Mouse (Mus musculus) frontal cortex, postnatal 14 days (tissue): ENCODE measurements around the gene Efs.
A peak's percentile ranks its signal among the peaks of the same experiment; 100 is the strongest.
"Not testable (repeated sequence)": the region's sequence is repeated elsewhere in the genome, so short reads cannot be mapped to it uniquely, and the experiment has no call there.

Experiments
- DNase-seq, 2 experiments: peaks; one replicate each; pipeline ENCODE4 v3.0.0; 2022; ENCODE audit warnings: low spot score in 2 of 2

The Efs gene

GRCm38 (mm10) chr14:54948781-54949180 is 22.9 kb upstream of the Efs start:
- no peak for DNase-seq

DNA sequence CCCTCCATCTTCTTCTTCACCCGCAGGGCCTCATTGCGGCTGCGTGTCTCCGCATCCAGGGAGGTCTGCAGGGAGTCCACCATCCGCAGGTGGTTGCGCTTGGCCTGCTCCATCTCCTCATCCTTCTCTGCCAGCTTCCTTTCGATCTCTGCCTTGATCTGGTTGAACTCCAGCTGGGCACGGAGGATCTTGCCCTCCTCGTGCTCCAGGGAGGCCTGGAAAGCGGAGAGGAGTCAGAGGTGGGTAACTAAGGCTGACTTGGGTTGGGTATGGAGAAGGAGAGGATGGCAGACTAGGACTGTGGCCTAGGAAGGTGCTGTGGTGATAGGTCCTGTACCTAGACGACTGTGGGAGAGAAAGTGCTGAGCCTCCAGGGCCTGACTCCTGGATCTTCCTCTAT is 21.1 kb upstream of the Efs start:
- DNase-seq, result not testable (repeated sequence)

DNA sequence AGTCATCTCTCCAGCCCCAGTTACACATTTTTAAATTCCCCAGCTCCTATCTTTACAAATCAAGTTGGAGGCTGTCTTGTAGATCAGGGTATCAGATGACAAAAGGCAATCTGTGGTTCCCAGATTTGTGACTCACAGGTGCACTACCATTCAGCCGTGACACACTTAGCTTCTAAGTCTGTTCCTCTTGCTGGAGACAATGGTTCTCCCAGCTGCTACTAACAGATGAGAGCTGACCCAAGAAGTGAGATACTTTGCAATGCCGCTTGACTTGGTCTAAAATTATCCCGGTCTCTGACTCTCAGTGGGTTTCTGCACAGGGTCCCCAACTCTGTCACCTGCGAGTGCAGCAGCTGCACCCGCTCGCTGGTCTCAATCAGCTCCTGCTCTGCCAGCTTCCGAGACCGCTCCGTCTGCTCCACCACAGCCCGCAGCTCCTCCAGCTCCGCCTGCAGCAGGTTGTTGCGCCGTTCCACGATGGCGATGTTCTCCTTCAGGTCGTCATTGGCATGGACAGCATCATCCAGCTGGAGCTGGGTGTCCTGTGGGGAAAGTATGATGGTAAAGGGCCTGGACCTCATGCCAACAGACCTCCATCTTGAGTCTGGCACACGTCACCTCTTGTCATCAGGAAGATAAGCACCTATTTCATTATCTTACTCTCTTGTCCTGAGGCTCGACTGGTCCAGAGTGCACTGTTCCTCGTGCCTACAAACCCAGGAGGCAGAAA is 20.2 kb upstream of the Efs start:
- no peak for DNase-seq

GRCm38 (mm10) chr14:54944939-54945338 is 19.0 kb upstream of the Efs start:
- no peak for DNase-seq

GRCm38 (mm10) chr14:54943971-54944370 is 18.0 kb upstream of the Efs start:
- DNase-seq, result no peak

DNA sequence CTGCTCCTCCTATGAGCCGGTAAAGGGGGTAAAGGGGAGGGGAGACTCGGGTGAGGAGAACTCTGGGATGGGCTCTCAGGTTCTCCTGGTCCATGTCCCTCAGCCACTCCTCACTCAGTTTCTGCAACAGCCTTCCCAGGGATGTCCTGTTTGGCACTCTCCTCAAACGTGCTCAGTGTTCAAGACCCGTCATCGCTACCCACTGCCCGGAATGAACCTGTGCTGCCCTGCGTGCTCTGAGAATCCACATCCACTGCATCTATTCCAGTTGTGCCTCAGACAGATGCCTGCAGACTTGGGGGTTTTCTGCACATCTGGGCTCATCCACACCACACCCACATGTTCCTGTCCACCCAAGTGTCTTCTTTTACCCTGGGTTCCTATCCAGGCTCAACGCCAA is 16.6 kb upstream of the Efs start:
- DNase-seq, result no peak

DNA sequence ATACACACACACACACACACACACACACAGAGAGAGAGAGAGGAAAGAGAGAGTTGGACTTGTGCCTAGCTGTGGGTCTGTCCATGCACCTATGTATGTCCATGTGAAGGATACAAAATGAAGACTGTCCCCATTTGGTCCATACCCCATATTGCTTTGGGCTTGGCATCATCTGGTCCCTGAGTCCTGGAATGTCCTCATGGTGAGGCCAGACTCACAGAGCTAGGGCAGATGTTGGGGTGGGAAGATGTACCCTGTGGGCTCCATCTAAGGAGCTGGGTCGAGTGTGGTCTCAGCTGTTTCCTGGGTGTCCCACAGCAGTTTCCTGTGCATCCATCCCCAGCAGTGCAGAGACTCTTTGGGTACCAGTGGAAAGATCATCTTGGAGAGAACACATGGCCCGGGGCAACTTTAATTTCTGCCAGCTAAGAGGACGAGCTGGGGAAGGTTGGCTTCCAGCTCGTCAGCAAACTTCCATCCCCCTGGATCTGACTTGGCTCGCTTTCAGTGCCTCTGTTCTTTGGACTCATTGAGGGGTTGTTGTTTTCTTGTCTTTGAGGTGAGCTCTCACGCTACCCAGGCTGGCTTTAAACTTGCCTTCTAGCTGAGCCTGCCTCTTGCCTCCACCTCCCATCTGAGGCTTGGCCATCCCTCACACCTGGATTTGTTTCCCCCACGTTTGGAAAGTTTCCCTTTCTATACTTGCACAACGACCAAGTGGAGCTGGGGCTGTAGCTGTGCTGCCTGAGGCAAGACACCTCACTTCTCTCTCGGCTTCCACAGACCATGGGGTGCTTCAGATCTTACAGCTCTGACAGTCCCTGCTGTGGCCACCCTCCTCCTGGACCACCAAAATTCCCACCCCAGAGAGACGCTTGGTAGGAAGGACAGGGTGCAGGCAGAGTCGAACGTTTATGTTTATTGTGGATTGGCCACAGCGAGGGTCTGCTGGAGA is 15.4 kb upstream of the Efs start:
- no peak for DNase-seq

DNA sequence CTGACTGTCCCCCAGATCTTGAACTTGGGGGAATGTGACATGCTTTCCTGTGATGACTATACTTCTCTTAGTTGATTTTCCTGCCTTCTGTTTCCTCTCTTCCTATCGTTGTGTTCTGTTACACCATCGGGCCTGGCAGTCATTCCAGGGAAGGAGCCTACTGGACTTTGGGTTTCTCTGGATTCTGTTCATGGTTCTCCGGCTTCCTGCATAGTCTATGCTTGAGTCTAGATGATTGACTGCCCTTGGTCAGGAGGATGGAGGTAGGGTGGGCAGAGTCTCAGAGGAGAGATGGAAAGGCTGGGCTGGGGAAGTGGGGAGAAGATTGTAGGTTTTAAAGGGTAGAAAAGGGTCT is 14.2 kb upstream of the Efs start:
- no peak for DNase-seq

GRCm38 (mm10) chr14:54939434-54940175 is 13.7 kb upstream of the Efs start:
- no peak for DNase-seq

DNA sequence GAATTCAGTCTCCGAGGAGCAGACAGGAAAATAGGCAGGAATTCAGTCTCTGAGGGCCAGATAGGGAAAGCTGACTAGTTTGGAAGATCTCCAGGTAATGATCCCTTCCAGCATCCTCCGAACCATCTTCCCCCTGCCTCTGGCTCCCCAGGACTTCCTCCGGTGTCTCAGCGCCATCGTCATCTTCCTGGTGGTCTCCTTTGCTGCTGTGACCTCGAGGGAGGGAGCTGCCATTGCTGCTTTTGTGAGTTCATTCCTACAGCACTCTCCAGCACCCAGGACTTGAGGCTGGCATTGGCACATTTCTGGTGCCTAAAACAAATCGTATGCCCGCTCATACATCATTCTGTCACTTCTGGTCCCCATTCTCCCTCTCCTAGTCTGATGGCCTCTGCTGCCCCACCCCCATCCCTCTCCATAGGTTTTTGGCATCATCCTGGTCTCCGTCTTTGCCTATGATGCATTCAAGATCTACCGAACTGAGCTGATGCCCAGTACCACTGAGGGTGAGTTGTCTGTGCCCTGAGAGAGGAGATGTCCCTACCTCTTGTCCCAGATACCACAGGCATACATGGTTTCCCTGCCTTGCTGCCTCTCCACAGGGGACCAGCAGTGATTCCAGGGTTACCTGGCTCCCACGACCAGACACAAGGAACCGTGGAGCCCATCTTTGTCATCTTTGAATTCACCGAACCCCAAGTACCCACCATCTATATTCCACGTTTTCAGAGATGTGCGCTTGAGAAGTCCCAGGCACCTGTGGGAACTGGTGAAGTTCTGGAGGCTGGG is 12.7 kb upstream of the Efs start:
- no peak for DNase-seq

- DNase-seq, result no peak
These were observed 11.6 kb upstream of the Efs start for GRCm38 (mm10) chr14:54937361-54938182.

DNA sequence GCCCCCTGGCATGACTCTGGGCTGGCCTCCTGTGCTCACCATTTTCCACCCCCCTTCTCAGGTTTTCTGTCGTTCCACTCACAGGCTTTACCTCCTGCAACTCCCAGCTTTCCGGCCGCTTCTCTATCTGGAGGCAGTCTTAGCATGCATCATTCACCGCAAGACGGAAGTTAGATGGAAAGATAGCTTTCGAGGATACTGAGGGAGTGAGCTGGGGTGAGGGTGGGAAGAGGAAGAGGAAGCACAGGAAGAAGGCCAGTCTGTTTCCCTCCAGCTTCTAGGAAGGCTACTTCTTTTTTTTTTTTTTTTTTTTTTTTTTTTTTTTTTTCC is 10.9 kb upstream of the Efs start:
- no peak for DNase-seq

DNA sequence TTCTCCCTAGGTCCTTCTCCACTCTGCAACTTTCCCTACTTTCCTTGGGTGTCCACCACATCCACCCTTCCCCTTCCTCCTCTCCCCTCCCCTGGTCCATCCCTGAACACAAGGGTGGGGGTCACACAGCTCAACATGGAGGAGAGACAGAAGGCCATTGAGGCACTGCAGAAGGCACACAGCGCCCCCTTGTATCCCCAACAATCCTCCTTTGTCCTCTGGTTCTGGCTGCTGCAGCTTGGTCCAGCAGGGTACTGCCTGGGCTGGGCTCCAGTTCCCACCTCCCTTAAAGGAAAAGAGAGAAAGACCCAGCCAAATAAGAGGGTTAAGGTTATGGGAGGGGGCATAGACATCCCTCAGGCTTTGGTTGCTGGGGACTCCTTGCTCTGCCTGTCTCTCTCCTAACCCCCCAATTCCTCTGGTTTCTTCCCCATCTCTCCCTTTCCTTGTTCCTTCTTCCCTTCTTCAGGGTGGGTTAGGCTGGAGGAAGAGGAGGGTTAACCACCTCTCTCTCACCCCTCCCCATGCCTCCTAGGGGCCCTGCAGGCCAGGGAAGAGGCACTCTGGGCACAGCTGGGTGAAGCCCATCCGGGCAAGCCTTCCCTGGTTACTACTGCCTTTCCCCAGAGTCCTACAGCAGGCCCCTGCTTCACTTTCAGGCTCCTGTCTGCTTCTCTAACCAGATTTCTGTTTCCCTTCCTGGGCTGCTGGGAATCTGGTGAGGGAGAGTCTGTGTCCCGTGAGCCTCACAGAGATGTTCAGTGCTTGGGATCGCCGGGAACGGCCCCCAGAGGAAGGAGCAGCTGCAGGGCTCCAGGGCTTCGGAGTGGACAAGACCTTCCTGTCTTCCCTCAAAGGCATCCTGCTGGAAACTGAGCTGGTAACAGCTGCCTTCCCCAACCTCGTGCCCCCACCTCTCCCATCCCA is 10.2 kb upstream of the Efs start, which contains the start of gene Cmtm5:
Gene Cmtm5 (plus strand): TSS at position 358 of the 927 bp plus-strand sequence.
- peak; percentile 52 to 72 for DNase-seq

DNA sequence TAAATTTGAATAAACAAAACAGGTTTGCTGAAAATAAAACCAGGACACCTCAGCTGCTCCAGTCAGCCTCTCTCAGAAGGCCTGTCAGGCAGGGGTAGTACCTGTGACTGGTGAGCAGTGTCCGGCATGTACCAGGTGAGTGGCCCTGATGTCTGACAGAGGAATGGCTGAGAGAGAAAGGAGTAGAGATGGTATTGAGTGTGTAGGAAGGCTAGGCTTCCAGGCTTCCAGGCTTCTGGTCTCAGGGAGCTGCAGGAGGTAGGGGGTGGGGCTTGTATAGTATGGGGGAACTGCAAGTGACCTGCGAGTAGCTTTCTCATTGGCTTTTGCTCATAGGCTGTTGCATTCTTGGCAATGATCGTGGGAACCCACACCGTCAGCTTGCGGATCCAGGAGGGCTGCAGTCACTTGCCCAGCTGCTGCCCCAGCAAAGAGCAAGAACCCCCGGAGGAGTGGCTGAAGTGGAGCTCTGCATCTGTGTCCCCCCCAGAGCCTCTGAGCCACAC is 6.8 kb upstream of the Efs start, which contains the start of gene Il25:
Gene Il25 (plus strand): TSS at position 51 of the 506 bp plus-strand sequence.
- no peak for DNase-seq

DNA sequence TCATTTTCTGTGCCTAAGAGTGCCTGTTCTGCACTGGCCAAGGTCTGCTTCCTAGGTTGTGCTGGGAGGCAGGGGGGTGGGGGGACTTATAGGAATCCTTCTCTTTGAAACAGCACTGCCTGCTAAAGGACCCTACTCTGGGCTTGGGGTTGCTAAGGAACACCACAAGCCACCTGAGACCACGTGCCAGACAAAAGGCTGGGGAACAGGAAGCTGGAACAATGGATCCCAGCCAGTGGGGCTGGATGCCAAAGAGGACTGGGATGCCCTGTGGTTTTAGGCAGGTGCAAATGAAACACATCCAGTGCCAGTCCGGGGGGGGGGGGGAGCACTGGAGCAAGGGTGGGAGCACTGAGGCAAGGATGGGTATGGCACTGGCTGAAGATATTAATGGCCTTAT is 4.5 kb upstream of the Efs start:
- DNase-seq, result no peak

DNA sequence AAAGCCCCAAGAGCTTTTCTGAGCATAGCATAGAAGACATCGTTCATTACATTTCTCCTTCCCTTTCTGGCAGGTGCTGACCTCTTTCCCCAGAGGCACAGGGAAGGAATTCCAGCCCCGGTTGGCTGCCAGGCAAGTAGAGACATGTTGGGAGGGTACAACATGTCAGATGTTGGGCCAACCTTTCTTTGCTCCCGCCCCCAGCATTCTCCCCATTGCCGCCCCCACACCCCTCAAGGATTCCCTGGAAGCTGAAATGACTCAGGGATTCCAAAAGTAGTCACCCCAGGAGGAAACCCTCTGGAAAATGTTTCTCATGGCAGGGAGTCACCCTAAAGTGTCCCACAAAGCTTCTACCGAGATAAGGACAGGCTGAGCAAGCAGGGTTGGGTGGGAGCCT is 3.9 kb upstream of the Efs start:
- no peak for DNase-seq

- no peak for DNase-seq
These were observed 1.4 kb upstream of the Efs start for GRCm38 (mm10) chr14:54927296-54927695.

GRCm38 (mm10) chr14:54926401-54927158 is 654 bp upstream of the Efs start:
- DNase-seq, result peak in 1 of 2 experiments; percentile 32
